Mouse (Mus musculus) midbrain, embryonic 13.5 days (tissue): ENCODE results near the gene Rora. TPM values are rescaled to one million over a fixed set of nuclear protein-coding genes. Genes with fewer than 3 reads are reported as not detected.
"Not testable (repeated sequence)": the region's sequence is repeated elsewhere in the genome, so short reads cannot be mapped to it uniquely, and the experiment has no call there.

ENCODE experiments used
- ATAC-seq: fragments of 200-750 bp; cut with Nextera tagmentation; 2 replicates; pipeline ENCODE4 v1.8.0; 2017; ENCODE audit warnings: mild to moderate bottlenecking, moderate TSS enrichment, moderate library complexity
- H3K27ac ChIP-seq: fragments of 300-500 bp; sonication (generic); 2 replicates; pipeline ENCODE4 v1.5.1; 2015; ENCODE audit warnings: inconsistent platforms, mild to moderate bottlenecking, moderate library complexity
- H3K27me3 ChIP-seq: fragments of 300-500 bp; sonication (generic); 2 replicates; pipeline ENCODE4 v1.6.1; 2015; ENCODE audit warnings: mild to moderate bottlenecking, inconsistent platforms
- H3K36me3 ChIP-seq: fragments of 300-500 bp; sonication (generic); 2 replicates; pipeline ENCODE4 v1.6.1; 2015; ENCODE audit warnings: mild to moderate bottlenecking, inconsistent platforms
- H3K4me1 ChIP-seq: fragments of 300-500 bp; sonication (generic); replicated peaks from 2 replicates; pipeline ENCODE4 v1.6.1; 2015; ENCODE audit warnings: inconsistent platforms
- H3K4me2 ChIP-seq: fragments of 300-500 bp; sonication (generic); replicated peaks from 2 replicates; pipeline ENCODE4 v1.6.1; 2015; ENCODE audit warnings: moderate library complexity, mild to moderate bottlenecking, inconsistent platforms
- H3K4me3 ChIP-seq: fragments of 300-500 bp; sonication (generic); replicated peaks from 2 replicates; pipeline ENCODE4 v1.5.1; 2015; ENCODE audit warnings: mild to moderate bottlenecking, inconsistent platforms
- H3K9ac ChIP-seq: fragments of 300-500 bp; sonication (generic); replicated peaks from 2 replicates; pipeline ENCODE4 v1.6.1; 2015; ENCODE audit warnings: mild to moderate bottlenecking, inconsistent platforms
- H3K9me3 ChIP-seq: fragments of 300-500 bp; sonication (generic); 2 replicates; pipeline ENCODE4 v1.6.1; 2016; ENCODE audit warnings: mild to moderate bottlenecking, inconsistent platforms
- WGBS: fragments of 180-500 bp; shearing (Covaris S2); methylation state at CpG from one replicate; pipeline ENCODE4 v1.1.7; 2015; 5-methylcytosine and 5-hydroxymethylcytosine counted together
- polyA plus RNA-seq: library from polyadenylated mRNA; unstranded; fragments of >200 nt; fragmentation: Nextera tagmentation; extraction: Ambion mirVana; gene quantifications from 2 replicates; pipeline ENCODE4 v1.2.1, GENCODE M21; 2015

The Rora gene
- polyA plus RNA-seq, 1 experiment from 2014 or later = 21.0 TPM

- Histone ChIP-seq H3K4me2 (0 out of 2 replicates have a peak overlapping the region, but pooled peaks have one; percentile 6), H3K4me3 (no peak overlapping the region), H3K9me3 (no peaks in the 10 kb centered on the region), H3K36me3 (no peaks in the 10 kb centered on the region), H3K9ac (no peak overlapping the region), H3K27me3 (no peaks in the 10 kb centered on the region), H3K4me1 (peaks cover 18% of the 10 kb centered on the region), H3K27ac (peak overlapping the region; percentile 71)
- peak; percentile 84 for ATAC-seq
- 67% methylated on average over 14 of the region's 14 CpGs for WGBS
Observed at GRCm38 (mm10) chr9:69084720-69085661, 431.4 kb downstream of the Rora start.

GRCm38 (mm10) chr9:69086844-69087243 lies 433.3 kb downstream of the Rora start:
- no peak overlapping the region for H3K4me2 ChIP-seq
- H3K4me1 ChIP-seq = peaks cover 32% of the 10 kb centered on the region
- WGBS = 93% methylated on average over 4 of the region's 4 CpGs
- no peaks in the 10 kb centered on the region for H3K27me3 ChIP-seq
- no peaks in the 10 kb centered on the region for H3K36me3 ChIP-seq
- no peak for ATAC-seq
- no peak overlapping the region for H3K4me3 ChIP-seq
- no peak overlapping the region for H3K27ac ChIP-seq
- no peaks in the 10 kb centered on the region for H3K9me3 ChIP-seq
- H3K9ac ChIP-seq = no peak overlapping the region

- no peak overlapping the region for H3K4me2 ChIP-seq
- ATAC-seq = no peak
- WGBS = 96% methylated on average over 1 of the region's 1 CpGs
- no peak overlapping the region for H3K27ac ChIP-seq
- no peaks in the 10 kb centered on the region for H3K27me3 ChIP-seq
- no peak overlapping the region for H3K9ac ChIP-seq
- H3K9me3 ChIP-seq = no peaks in the 10 kb centered on the region
- peaks cover 37% of the 10 kb centered on the region for H3K4me1 ChIP-seq
- no peak overlapping the region for H3K4me3 ChIP-seq
- no peaks in the 10 kb centered on the region for H3K36me3 ChIP-seq
Observed at GRCm38 (mm10) chr9:69087325-69087724, 433.7 kb downstream of the Rora start.

GRCm38 (mm10) chr9:69090749-69091270 lies 437.2 kb downstream of the Rora start:
- ATAC-seq = peak; percentile 65
- no peak overlapping the region for H3K4me2 ChIP-seq
- peaks cover 26% of the 10 kb centered on the region for H3K4me1 ChIP-seq
- H3K9me3 ChIP-seq = no peaks in the 10 kb centered on the region
- no peaks in the 10 kb centered on the region for H3K36me3 ChIP-seq
- no peak overlapping the region for H3K9ac ChIP-seq
- H3K27me3 ChIP-seq = no peaks in the 10 kb centered on the region
- no peak overlapping the region for H3K27ac ChIP-seq
- 40% methylated on average over 5 of the region's 5 CpGs for WGBS
- H3K4me3 ChIP-seq = no peak overlapping the region

- H3K9me3 ChIP-seq = no peaks in the 10 kb centered on the region
- H3K27me3 ChIP-seq = no peaks in the 10 kb centered on the region
- no peak overlapping the region for H3K4me3 ChIP-seq
- H3K27ac ChIP-seq = no peak overlapping the region
- no peak overlapping the region for H3K4me2 ChIP-seq
- 65% methylated on average over 15 of the region's 15 CpGs for WGBS
- H3K9ac ChIP-seq = no peak overlapping the region
- ATAC-seq = no peak
- H3K36me3 ChIP-seq = no peaks in the 10 kb centered on the region
- H3K4me1 ChIP-seq = peaks cover 26% of the 10 kb centered on the region
Observed at GRCm38 (mm10) chr9:69092119-69093013, 438.8 kb downstream of the Rora start.

- not testable (repeated sequence) for H3K27ac ChIP-seq, H3K9ac ChIP-seq, H3K4me3 ChIP-seq, ATAC-seq, H3K9me3 ChIP-seq, H3K4me2 ChIP-seq, H3K27me3 ChIP-seq, H3K36me3 ChIP-seq
- peaks cover 12% of the 10 kb centered on the region; the same call in 1 of the 2 replicates for H3K4me1 ChIP-seq
- WGBS = 93% methylated on average over 5 of the region's 5 CpGs
Observed at GRCm38 (mm10) chr9:69100153-69100756, 446.7 kb downstream of the Rora start.

GRCm38 (mm10) chr9:69104321-69104720 lies 450.7 kb downstream of the Rora start:
- Histone ChIP-seq H3K4me1 (peaks cover 10% of the 10 kb centered on the region; the same call in 1 of the 2 replicates), H3K27ac (no peak overlapping the region), H3K4me2 (no peak overlapping the region), H3K36me3 (no peaks in the 10 kb centered on the region), H3K9me3 (no peaks in the 10 kb centered on the region), H3K27me3 (no peaks in the 10 kb centered on the region), H3K4me3 (no peak overlapping the region), H3K9ac (no peak overlapping the region)
- WGBS = 51% methylated on average over 5 of the region's 5 CpGs
- no peak for ATAC-seq

- 96% methylated on average over 2 of the region's 2 CpGs for WGBS
- Histone ChIP-seq H3K36me3 (no peaks in the 10 kb centered on the region), H3K9me3 (no peaks in the 10 kb centered on the region), H3K4me1 (peaks cover 9% of the 10 kb centered on the region; the same call in 1 of the 2 replicates), H3K4me2 (no peak overlapping the region), H3K27ac (no peak overlapping the region), H3K27me3 (peaks cover 4% of the 10 kb centered on the region; the same call in 1 of the 2 replicates), H3K4me3 (no peak overlapping the region), H3K9ac (no peak overlapping the region)
- ATAC-seq = no peak
Observed at GRCm38 (mm10) chr9:69109618-69110300, 456.2 kb downstream of the Rora start.

GRCm38 (mm10) chr9:69110301-69110674 lies 456.7 kb downstream of the Rora start:
- ATAC-seq = no peak
- H3K27me3 ChIP-seq = peaks cover 4% of the 10 kb centered on the region; the same call in 1 of the 2 replicates
- no peak overlapping the region for H3K9ac ChIP-seq
- H3K36me3 ChIP-seq = no peaks in the 10 kb centered on the region
- H3K4me2 ChIP-seq = no peak overlapping the region
- no peak overlapping the region for H3K27ac ChIP-seq
- H3K4me1 ChIP-seq = peaks cover 10% of the 10 kb centered on the region; the same call in 1 of the 2 replicates
- no peaks in the 10 kb centered on the region for H3K9me3 ChIP-seq
- H3K4me3 ChIP-seq = no peak overlapping the region
- WGBS = 84% methylated on average over 5 of the region's 5 CpGs

- Histone ChIP-seq H3K36me3 (no peaks in the 10 kb centered on the region), H3K9ac (no peak overlapping the region), H3K9me3 (no peaks in the 10 kb centered on the region), H3K4me1 (peaks cover 10% of the 10 kb centered on the region; the same call in 1 of the 2 replicates), H3K4me3 (no peak overlapping the region), H3K27ac (no peak overlapping the region), H3K4me2 (no peak overlapping the region), H3K27me3 (peaks cover 4% of the 10 kb centered on the region; the same call in 1 of the 2 replicates)
- no peak for ATAC-seq
- 70% methylated on average over 6 of the region's 6 CpGs for WGBS
Observed at GRCm38 (mm10) chr9:69110706-69111105, 457.1 kb downstream of the Rora start.

- H3K27me3 ChIP-seq = peaks cover 4% of the 10 kb centered on the region; the same call in 1 of the 2 replicates
- H3K4me2 ChIP-seq = no peak overlapping the region
- 84% methylated on average over 6 of the region's 6 CpGs for WGBS
- H3K4me1 ChIP-seq = peaks cover 10% of the 10 kb centered on the region; the same call in 1 of the 2 replicates
- H3K9me3 ChIP-seq = no peaks in the 10 kb centered on the region
- no peaks in the 10 kb centered on the region for H3K36me3 ChIP-seq
- no peak overlapping the region for H3K9ac ChIP-seq
- ATAC-seq = no peak
- H3K4me3 ChIP-seq = no peak overlapping the region
- no peak overlapping the region for H3K27ac ChIP-seq
Observed at GRCm38 (mm10) chr9:69111539-69111938, 458.0 kb downstream of the Rora start.
